Mouse (Mus musculus) lung, adult 2 months (tissue): ENCODE measurements around the gene Gpsm2. TPM values are rescaled to one million over a fixed set of nuclear protein-coding genes. Genes with fewer than 3 reads are reported as not detected.

Experiments
- DNase-seq: peaks from one replicate; pipeline ENCODE4 v3.0.0; 2022
- H3K4me1 ChIP-seq: fragments of 200-500 bp; 2 replicates; pipeline ENCODE4 v1.6.1; 2011; ENCODE audit warnings: low read length; ENCODE audit not compliant: control insufficient read depth, insufficient read depth
- H3K4me3 ChIP-seq: fragments of 200-500 bp; replicated peaks from 2 replicates; pipeline ENCODE3; 2011; ENCODE audit warnings: low read depth, mild to moderate bottlenecking, control low read depth, low read length; ENCODE audit errors: extremely low read depth
- CTCF ChIP-seq: fragments of 200-500 bp; IDR thresholded peaks from 2 replicates; pipeline ENCODE4 v1.5.1; 2011; ENCODE audit warnings: mild to moderate bottlenecking, low read length, control low read depth; ENCODE audit not compliant: insufficient read depth
- POLR2A ChIP-seq: fragments of 200-500 bp; IDR thresholded peaks from 2 replicates; pipeline ENCODE4 v1.6.1; 2011; ENCODE audit warnings: low read depth, mild to moderate bottlenecking, control low read depth, low read length, borderline replicate concordance; ENCODE audit errors: extremely low read depth
- whole genome bisulfite sequencing: fragments of 180-500 bp; shearing (Covaris S2); methylation state at CpG from one replicate; pipeline ENCODE4 v1.1.7; 2018; 5-methylcytosine and 5-hydroxymethylcytosine counted together
- polyA plus RNA-seq: library from polyadenylated mRNA; depleted of rRNA; stranded (reverse); fragments of >200 nt; gene quantifications from 2 replicates; pipeline ENCODE4 v1.2.3, GENCODE M21; 2012; rRNA removed

Gpsm2 gene
- 2.7 and 5.1 TPM in 2 replicates for polyA plus RNA-seq

DNA sequence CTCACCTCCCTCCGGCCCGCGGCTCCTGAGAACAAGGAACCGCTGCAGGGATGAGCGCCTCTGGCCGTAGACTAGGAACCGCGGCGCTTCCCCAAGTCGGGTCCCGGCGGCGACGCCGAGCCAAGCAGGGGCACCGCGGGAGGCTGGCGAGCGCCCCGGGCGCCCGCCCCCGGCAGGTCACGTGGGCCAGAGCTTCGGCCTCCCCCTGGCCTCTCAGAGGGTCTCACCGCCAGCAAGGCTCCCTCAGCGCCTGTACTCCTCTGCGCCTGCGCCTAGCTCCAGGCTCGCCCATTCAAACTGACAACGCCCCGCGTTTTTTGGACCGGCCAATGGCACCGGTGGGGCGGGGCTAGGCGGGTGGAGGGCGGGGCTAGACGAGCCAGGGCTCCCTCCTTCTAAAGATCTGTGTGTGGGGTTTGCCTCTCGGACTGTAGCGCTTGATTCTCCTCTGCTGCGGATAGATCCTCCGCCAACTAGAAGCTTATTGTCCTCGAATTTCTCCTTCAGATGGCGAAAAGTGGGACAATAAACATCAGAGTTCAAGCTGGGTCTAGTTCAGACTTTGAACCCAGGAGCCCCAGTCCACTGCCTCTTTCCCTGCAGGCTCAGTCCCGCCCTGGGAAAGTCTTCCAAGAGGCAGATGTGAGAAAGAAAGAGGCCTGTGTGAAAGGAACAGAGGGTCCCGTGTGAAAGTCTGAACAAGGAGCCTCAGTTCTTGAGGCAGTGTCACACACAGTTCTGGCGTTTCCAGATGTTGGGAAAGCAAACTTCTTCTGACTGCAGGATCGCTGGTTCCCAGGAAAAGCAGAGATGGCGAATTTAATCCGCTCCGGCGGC is at the start of gene Gpsm2:
Gene Gpsm2, minus strand, starts transcription at position 274 of the 837 bp plus-strand sequence.
- 3% methylated on average over 53 of the region's 53 CpGs for WGBS
- peaks cover 5% of the 10 kb centered on the region for H3K4me1 ChIP-seq
- DNase-seq: peak; percentile 93
- H3K4me3 ChIP-seq: peak within 1 kb of the TSS; percentile 70
- TF ChIP-seq POLR2A (peak; percentile 51; the same call in 1 of the 2 replicates), CTCF (no peak)

GRCm38 (mm10) chr3:108770725-108771368 is 48.7 kb upstream of the Gpsm2 start:
- Histone ChIP-seq H3K4me1 (no peaks in the 10 kb centered on the region), H3K4me3 (no peak overlapping the region)
- 18% methylated on average over 6 of the region's 6 CpGs for WGBS
- no peak for TF ChIP-seq CTCF
- no peak for TF ChIP-seq POLR2A
- peak; percentile 50 for DNase-seq

DNA sequence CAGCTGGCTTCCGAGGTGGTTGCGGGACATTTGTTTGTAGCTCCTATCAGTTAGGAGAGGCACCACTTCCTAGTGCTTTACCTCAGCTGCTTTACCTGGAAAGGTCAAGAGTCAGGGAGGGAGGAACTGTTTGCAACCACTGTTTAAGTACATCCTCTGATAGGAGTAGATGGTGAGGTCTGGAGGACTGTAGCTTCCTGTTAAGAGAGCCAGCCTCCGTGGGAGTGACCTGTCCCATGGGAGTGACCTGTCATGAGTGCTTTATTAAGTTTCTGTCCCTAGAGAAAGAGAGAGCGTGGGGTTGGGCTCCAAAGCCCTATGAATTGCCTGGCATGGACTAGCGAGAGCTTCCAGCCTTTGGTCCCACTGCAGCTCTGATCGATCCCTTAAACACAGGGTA is 47.4 kb upstream of the Gpsm2 start:
- peak; percentile 11 for DNase-seq
- no peak overlapping the region for H3K4me3 ChIP-seq
- WGBS: 54% methylated on average over 6 of the region's 6 CpGs
- TF ChIP-seq POLR2A (no peak), CTCF (no peak)
- H3K4me1 ChIP-seq: no peaks in the 10 kb centered on the region

- 30% methylated on average over 10 of the region's 10 CpGs for WGBS
- DNase-seq: no peak
These were observed 45.3 kb upstream of the Gpsm2 start for GRCm38 (mm10) chr3:108767416-108767815.

GRCm38 (mm10) chr3:108766943-108767342 is 44.8 kb upstream of the Gpsm2 start:
- DNase-seq: no peak
- H3K4me1 ChIP-seq: no peaks in the 10 kb centered on the region; the same call in 1 of the 2 replicates
- H3K4me3 ChIP-seq: no peak overlapping the region
- TF ChIP-seq POLR2A (no peak), CTCF (no peak)
- 59% methylated on average over 7 of the region's 7 CpGs for WGBS

More at GRCm38 (mm10) chr3:108767416-108767815, 45.3 kb upstream of the Gpsm2 start:
- Histone ChIP-seq H3K4me1 (no peaks in the 10 kb centered on the region), H3K4me3 (no peak overlapping the region)
- TF ChIP-seq POLR2A (no peak), CTCF (no peak)

DNA sequence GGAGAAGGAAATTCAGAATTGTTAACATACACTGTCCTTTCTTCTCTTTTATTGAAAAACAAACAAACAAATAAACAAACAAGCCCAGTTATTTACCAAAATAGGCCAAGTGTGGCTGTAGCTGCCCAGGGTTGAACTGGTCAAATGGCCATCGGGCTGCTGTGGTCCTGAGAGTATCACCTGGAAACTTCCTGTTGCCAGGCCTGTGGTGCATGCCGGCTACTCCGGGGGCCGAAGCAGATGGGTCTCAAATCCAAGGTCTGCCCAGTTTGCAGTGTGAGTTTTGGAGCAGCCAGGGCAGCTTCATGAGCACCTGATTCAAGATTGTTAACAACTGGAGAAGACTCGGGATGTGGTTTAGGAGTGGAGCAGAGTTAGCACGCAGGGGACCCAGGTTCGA is 43.4 kb upstream of the Gpsm2 start:
- Histone ChIP-seq H3K4me1 (no peaks in the 10 kb centered on the region; the same call in 1 of the 2 replicates), H3K4me3 (no peak overlapping the region)
- WGBS: 86% methylated on average over 7 of the region's 7 CpGs
- no peak for DNase-seq
- TF ChIP-seq CTCF (no peak), POLR2A (no peak)

DNA sequence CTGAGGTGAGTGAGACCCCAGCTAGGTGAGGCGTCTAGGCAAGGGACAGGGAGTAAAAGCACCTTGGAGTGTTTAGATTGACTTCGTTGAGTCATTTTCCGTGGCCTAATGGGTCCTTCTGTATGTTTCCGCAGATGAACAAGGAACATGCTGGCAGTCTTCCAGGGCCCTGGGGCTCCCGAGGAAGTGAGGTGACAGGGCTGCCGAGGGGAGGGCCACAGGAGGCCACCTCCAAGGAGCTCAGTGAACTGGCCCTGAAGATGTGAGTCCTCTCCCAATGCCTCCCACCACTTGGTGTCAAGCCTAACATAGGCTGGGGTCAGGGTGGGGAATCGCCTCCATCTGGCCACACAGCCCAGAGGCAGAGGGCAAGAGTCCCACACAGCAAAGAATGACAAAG is 42.9 kb upstream of the Gpsm2 start:
- H3K4me1 ChIP-seq: no peaks in the 10 kb centered on the region; the same call in 1 of the 2 replicates
- H3K4me3 ChIP-seq: no peak overlapping the region
- no peak for DNase-seq
- WGBS: 29% methylated on average over 7 of the region's 7 CpGs
- TF ChIP-seq CTCF (no peak), POLR2A (no peak)

DNA sequence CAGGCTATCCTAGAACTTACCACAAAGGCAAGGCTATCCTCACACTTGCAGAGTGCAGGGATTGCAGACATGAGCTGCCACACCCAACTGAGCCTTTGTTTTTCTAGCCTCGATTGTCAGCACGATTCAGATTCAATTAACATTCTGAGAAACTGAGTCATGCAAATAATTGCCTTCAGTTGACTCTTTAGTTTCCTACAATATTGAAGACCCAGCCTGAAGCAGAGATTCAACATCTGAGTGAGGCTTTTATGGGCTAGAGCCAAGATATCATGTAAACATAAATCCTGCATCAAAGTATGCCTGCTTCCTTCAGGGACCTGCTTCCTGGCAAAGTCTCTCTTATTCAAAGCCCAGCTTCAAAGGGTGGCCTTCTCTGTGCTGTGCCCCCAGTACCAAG is 41.6 kb upstream of the Gpsm2 start:
- no peak overlapping the region for H3K4me3 ChIP-seq
- TF ChIP-seq POLR2A: no peak
- no peak for TF ChIP-seq CTCF
- DNase-seq: no peak
- no peaks in the 10 kb centered on the region; the same call in 1 of the 2 replicates for H3K4me1 ChIP-seq
- 33% methylated on average over 2 of the region's 2 CpGs for WGBS

DNA sequence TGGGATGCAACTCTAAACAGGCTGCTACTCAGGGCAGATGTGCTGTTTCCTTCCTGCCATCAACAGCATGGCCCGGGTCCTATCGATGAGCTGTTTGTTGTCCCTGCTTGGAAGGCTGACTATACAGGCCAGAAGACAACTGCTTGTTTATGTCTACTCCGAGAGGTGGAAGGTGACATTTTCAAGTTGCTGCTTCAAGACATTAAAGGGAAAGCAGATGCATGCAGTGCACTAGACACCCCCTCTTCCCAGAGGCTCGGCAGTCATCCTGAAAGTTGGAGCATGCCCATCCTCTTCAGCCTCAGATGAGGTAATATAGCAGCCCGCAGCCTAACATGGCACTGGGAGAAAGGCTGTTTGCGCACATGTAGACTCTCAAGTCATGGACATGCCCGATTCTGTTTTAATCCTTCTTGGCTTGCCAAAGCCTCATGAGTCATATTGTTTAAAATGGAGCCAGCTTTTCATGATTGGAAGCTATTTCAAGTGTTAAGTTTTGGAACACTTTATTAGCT is 40.5 kb upstream of the Gpsm2 start:
- WGBS: 52% methylated on average over 7 of the region's 7 CpGs
- DNase-seq: no peak
- Histone ChIP-seq H3K4me1 (no peaks in the 10 kb centered on the region; the same call in 1 of the 2 replicates), H3K4me3 (no peak overlapping the region)
- no peak for TF ChIP-seq CTCF
- TF ChIP-seq POLR2A: no peak
